Mouse (Mus musculus): ENCODE data around the gene Eif3g.

Eif3g gene

DNA sequence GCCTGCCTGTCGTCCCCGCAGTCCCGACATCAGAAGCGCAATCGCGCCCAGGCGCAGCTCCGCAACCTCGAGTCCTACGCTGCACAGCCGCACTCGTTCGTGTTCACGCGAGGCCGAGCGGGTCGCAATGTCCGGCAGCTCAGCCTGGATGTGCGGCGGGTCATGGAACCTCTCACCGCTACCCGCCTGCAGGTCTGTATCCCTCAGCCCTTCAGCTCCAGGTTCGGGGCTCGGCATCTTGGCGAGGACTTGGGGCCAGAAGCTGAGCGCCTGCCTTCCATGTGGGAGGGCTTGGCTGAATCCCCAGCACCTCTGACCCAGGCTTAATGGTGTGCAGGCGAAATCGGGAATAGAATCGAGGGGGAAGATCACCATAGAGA is 10.0 kb downstream of the Eif3g start:
- no peak for DNase-seq

GRCm38 (mm10) chr9:20887704-20888385 is 10.6 kb downstream of the Eif3g start, which contains the start of gene Ppan:
Ppan (plus strand) TSS chr9:20888175.
- DNase-seq, result peak; percentile 98

DNA sequence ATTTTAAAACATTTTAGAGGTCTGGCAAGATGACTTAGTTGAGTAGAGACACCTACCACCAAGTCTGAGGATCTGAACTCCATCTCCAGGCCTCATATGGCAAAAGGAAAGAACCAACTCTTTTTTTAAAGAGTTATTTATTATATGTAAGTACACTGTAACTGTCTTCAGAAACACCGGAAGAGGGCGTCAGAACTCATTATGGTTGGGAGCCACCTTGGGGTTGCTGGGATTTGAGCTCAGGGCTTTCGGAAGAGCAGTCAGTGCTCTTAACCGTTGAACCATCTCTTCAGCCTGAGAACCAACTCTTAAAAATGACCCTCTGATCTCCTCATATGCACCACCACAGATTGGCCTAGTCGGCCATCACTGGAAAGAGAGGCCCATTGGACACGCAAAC is 11.2 kb downstream of the Eif3g start:
- no peak for DNase-seq

DNA sequence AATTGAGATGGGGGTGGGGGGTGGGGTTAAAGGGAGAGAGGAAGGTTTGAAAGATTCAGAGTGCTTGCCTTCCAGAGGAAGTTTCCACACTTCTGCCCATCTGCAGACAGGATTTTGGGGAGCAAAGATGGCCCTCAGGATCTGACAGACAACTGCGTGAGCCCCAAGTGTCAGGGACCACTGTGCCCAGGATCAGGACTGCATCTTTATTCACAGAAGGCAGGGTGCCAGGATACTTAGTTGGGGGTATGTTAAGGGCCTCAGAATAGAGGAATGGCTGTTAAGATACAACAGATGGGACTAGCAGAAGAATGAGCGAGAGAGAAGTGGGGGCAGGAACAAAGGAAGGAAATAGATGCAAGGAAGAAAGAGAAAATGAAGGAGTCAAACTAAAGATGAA is 11.9 kb downstream of the Eif3g start:
- DNase-seq, result no peak

GRCm38 (mm10) chr9:20879097-20879792 is 19.2 kb downstream of the Eif3g start, which contains the start of gene Angptl6:
Angptl6 (minus strand) TSS chr9:20879727.
- no peak for DNase-seq

DNA sequence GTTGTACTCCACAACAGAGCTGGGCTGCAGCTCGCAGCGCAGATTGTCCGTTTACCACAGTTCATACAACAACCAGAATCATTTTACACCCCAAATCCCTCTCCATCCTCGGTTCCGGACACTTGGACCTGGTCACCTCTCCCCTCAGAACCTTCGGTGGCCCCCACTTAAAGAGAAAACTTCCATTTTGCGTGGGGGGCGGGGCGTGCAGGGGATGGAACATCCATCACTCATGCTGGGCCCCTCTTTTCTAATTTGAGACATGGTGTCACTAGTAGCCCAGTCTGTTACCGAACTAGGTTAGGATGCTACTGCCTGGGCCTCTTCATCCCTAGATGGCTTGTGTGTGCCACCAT is 19.7 kb downstream of the Eif3g start:
- DNase-seq, result no peak

- peak; percentile 100 for DNase-seq
Measured at GRCm38 (mm10) chr9:20878041-20878709, 20.2 kb downstream of the Eif3g start.

- no peak for DNase-seq
Measured at GRCm38 (mm10) chr9:20877118-20878040, 21.0 kb downstream of the Eif3g start.

DNA sequence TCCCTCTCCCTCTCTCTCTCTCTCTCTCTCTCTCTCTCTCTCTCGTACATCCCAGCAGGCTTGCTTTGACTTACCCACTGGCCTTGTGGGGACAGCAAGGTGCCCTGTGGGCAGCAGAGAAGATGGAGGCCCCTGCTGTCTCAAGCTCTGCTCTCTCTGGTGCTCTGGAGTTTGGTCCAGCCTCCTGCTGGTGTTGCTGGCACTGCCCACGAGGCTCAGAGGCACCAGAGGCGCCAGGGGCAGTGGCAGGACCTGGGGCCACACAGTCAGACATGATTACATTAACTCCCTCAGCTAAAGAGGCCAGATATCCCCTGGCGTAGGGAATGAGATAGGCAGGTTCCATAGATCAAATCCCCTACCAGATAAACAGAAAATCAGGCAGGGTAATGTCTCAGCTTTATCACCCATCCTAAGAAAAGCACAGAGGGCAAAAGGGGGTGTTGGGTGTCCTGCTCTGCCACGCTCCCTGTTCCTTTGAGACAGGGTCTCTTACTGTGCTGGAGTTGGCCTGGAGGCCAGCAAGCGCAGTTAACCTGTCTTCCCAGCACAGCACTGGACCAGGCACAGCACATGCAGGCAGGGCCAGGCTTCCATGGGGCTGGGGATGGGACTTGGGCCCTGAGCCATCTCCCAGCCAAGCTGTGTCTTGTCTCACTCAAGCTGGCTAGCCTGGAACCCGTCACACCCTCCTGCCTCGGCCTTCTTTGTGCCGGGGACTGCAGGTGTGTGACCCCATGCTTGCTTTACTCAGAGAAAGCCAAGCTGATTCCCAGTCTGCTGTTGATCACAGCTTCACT is 21.9 kb downstream of the Eif3g start:
- DNase-seq, result no peak

GRCm38 (mm10) chr9:20875021-20875790 is 23.2 kb downstream of the Eif3g start:
- DNase-seq, result no peak

DNA sequence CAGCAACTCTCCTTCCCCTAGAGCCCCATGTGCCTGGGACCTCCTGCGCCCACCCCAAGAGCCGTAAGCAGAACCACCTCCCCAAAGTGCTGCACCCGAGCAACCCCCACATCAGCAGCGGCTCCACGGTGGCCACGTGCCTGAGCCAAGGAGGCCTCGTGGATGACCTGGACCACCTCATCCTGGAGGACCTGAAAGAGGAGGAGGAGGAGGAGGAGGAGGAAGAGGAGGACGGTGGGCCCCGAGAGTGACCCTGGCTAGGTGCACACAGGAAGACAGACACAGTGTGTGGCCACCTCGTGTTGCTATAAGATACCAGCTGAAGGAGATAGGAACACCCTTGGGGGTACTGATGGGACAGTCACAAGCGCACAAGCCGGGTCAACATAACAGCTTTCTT is 24.9 kb downstream of the Eif3g start:
- DNase-seq, result no peak

DNA sequence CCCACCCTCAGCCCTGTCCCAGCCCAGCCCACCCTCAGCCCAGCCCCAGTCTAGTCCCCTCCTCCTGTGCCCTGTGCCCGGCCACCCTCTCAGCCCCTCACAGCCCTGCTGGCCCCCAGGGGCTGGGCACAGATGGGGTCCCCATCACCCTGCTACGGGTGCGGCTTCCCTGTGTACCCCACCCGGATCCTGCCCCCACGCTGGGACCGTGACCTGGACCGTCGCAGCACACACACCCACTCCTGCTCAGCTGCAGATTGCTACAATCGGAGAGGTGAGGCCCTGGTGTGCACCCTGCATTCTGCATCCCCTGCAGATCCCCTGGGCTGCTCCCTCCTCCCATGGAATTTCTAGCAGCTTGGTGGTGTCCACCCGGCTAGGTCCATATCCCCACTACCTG is 25.4 kb downstream of the Eif3g start:
- DNase-seq, result no peak

GRCm38 (mm10) chr9:20870211-20871173 is 27.9 kb downstream of the Eif3g start:
- no peak for DNase-seq

- peak; percentile 34 for DNase-seq
Measured at GRCm38 (mm10) chr9:20869246-20869645, 29.2 kb downstream of the Eif3g start.

DNA sequence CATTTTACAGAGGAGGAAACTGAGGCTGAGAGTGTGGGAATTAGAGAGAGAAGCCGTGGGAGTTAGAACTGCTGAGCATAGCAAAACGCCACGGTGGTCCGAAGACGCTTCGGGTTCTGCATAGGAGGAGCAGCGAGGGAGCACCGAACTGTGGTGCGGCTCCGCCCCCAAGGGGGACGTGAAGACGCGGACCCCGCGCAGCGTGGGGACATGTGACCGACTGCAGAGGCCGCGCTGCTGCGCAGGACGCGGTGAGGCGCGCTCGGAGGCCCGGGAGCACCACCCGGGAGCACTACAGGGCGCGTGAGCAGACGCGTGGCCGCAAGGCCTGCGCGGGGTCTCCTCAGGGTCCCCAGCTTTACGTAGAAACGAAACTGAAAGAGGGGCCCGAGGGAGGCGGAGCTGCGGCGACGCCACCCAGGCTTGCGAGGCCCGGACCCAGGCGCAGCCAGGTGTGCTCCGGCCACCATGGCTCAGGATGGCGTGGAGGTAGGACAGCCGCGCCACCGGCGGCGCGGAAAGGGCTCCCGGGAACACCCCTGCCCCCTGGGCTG is 29.9 kb downstream of the Eif3g start, which contains the start of gene A230050P20Rik:
Gene A230050P20Rik (plus strand): TSS at position 195 of the 554 bp plus-strand sequence.
- DNase-seq, result peak; percentile 66

DNA sequence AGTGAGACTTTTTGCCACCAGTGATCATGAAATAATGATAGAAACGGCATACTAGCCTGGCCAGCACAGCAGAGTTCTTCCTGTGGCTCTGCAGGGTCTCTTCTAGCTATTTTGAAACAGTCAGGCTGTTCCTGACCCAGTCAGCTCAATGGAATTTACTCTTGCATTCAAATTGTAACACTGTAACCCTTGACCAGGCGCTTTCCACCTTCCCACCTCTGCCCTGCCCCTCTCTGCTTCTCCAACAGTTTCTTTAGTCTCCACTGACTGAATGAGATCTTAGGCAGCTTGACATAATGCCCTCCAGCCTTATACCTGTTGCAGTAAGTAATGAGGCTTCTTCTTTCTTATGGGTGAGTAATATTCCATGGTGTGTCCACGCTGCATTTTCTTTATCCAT is 31.5 kb downstream of the Eif3g start:
- DNase-seq, result no peak

GRCm38 (mm10) chr9:20862225-20862624 is 36.2 kb downstream of the Eif3g start:
- no peak for DNase-seq

- peak; percentile 39 for DNase-seq
Measured at GRCm38 (mm10) chr9:20861821-20862220, 36.6 kb downstream of the Eif3g start.

DNA sequence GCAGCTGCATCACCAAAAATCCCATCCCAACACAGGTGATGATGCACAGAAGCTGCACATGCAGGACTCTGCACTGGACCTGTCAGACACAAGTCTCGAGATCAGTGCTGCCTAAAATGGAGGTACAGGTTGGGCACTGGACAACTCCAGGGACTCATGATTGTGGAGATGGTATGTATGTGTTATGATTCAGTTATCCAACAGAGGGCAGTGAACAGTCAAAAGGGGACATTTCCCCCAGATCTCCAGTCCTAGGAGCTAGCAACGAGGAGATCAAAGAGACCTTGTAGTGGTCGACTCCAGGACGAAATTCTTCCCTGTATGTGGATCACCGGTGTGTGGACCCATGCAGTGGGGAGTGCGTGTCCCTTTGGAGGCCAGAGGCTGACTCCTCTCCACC is 38.5 kb downstream of the Eif3g start:
- no peak for DNase-seq

GRCm38 (mm10) chr9:20857131-20857530 is 41.3 kb downstream of the Eif3g start:
- peak; percentile 72 for DNase-seq

All from lung, postnatal 36 days (tissue).